Mouse (Mus musculus) ES-Bruce4 (cell line): ENCODE data around the gene Cldn34d. TPM values are rescaled to one million over a fixed set of nuclear protein-coding genes. Genes with fewer than 3 reads are reported as not detected.

Experiments used
- H3K27ac ChIP-seq: 2 replicates; pipeline ENCODE4 v1.5.1; 2012; ENCODE audit warnings: low read length, inconsistent platforms; ENCODE audit not compliant: insufficient read depth
- H3K27me3 ChIP-seq: 2 replicates; pipeline ENCODE4 v1.6.1; 2012; ENCODE audit warnings: mild to moderate bottlenecking, low read length, inconsistent platforms; ENCODE audit not compliant: control insufficient read depth, poor library complexity, insufficient read depth, severe bottlenecking
- H3K36me3 ChIP-seq: 2 replicates; pipeline ENCODE4 v1.6.1; 2012; ENCODE audit warnings: inconsistent platforms, mild to moderate bottlenecking, low read length, moderate library complexity; ENCODE audit not compliant: control insufficient read depth, poor library complexity, insufficient read depth, severe bottlenecking
- H3K4me1 ChIP-seq: one replicate; pipeline ENCODE4 v1.8.1; 2011; ENCODE audit warnings: low read length; ENCODE audit not compliant: control insufficient read depth, insufficient read depth
- H3K4me3 ChIP-seq: 2 replicates; pipeline ENCODE4 v1.5.1; 2011; ENCODE audit warnings: low read depth, mild to moderate bottlenecking, low read length
- H3K9ac ChIP-seq: 2 replicates; pipeline ENCODE4 v1.6.1; 2012; ENCODE audit warnings: low read depth, mild to moderate bottlenecking, inconsistent platforms; ENCODE audit not compliant: poor library complexity, severe bottlenecking
- H3K9me3 ChIP-seq: replicated peaks from 2 replicates; pipeline ENCODE4 v1.6.1; 2012; ENCODE audit warnings: mild to moderate bottlenecking, low read length, inconsistent platforms; ENCODE audit not compliant: control insufficient read depth, poor library complexity, insufficient read depth, severe bottlenecking
- CTCF ChIP-seq: IDR thresholded peaks from one replicate; pipeline ENCODE4 v1.8.1; 2011; ENCODE audit warnings: low read depth, low read length
- EP300 ChIP-seq: IDR thresholded peaks from 2 replicates; pipeline ENCODE4 v1.6.1; 2011; ENCODE audit warnings: low read depth, low read length; ENCODE audit not compliant: insufficient read depth
- POLR2A ChIP-seq: IDR thresholded peaks from one replicate; pipeline ENCODE4 v1.8.1; 2011; ENCODE audit warnings: low read length; ENCODE audit not compliant: insufficient read depth
- polyA plus RNA-seq: library from polyadenylated mRNA; stranded (reverse); fragments of >200 nt; gene quantifications from 2 replicates; pipeline ENCODE4 v1.2.4, GENCODE M21; 2011; ENCODE audit warnings: low read depth; ENCODE audit not compliant: missing spikeins, insufficient read depth, insufficient read length

Cldn34d gene
- polyA plus RNA-seq: not detected in 2 replicates

- peaks cover 2% of the 10 kb centered on the region for H3K4me1 ChIP-seq
- TF ChIP-seq POLR2A: no peak
- TF ChIP-seq CTCF: no peak
- TF ChIP-seq EP300: no peak
- no peak within 1 kb of the TSS for H3K9ac ChIP-seq
- H3K9me3 ChIP-seq: peaks cover 5% of the 10 kb centered on the region
- H3K27me3 ChIP-seq: peaks cover 3% of the 10 kb centered on the region
- H3K36me3 ChIP-seq: peaks cover 4% of the 10 kb centered on the region
- no peak within 1 kb of the TSS for H3K4me3 ChIP-seq
- no peak within 1 kb of the TSS for H3K27ac ChIP-seq
These were observed at the start of gene Cldn34d for GRCm38 (mm10) chrX:76602824-76603223. Gene Cldn34d, minus strand, starts transcription at chrX:76602924.

DNA sequence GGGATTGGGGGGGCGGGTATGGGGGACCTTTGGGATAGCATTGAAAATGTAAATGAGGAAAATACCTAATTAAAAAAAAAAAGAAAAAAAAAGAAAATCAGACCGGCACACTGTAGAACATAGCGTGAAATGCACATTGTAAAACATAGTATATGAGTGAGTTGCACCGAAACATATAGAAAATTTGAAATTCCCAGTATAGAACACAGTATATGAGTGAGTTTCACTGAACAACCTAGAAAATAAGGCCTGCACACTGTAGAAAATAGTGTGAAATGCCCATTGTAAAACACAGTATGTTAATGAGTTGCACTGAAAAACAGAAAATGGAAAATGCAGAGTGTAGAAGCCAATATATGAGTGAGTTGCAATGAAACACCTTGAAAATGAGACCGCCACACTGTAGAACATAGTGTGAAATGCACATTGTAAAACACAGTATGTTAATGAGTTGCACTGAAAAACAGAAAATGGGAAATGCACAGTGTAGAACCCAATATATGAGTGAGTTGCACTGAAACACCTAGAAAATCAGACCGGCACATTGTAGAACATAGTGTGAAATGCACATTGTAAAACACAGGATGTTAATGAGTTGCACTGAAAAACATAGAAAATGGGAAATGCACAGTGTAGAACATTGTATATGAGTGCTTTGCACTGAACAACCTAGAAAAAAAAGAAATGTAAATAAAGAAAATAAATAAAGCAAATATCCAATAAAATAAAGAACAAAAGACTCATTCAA is 4.1 kb downstream of the Cldn34d start:
- H3K9me3 ChIP-seq: peaks cover 5% of the 10 kb centered on the region
- H3K4me3 ChIP-seq: no peak overlapping the region
- H3K36me3 ChIP-seq: peaks cover 4% of the 10 kb centered on the region
- peak overlapping the region; percentile 51 for H3K9ac ChIP-seq
- peaks cover 3% of the 10 kb centered on the region for H3K27me3 ChIP-seq
- H3K27ac ChIP-seq: no peak overlapping the region; the same call in 1 of the 2 replicates
- TF ChIP-seq POLR2A (no peak), EP300 (no peak), CTCF (no peak)
- H3K4me1 ChIP-seq: peaks cover 2% of the 10 kb centered on the region

Other genes starting within 250 kb of the Cldn34d start
- not detected in 2 replicates for gene Cldn34b4, start 209.6 kb downstream of the Cldn34d start, polyA plus RNA-seq